Mouse (Mus musculus) heart, embryonic 12.5 days (tissue): ENCODE data around the gene Slco3a1. TPM values are rescaled to one million over a fixed set of nuclear protein-coding genes. Genes with fewer than 3 reads are reported as not detected.
A peak's percentile ranks its signal among the peaks of the same experiment; 100 is the strongest.

Experiments
- ATAC-seq: fragments of 200-750 bp; cut with Nextera tagmentation; 2 replicates; pipeline ENCODE4 v1.8.0; 2017; ENCODE audit warnings: moderate TSS enrichment, moderate library complexity; ENCODE audit not compliant: insufficient number of reproducible peaks, low FRiP score
- H3K27ac ChIP-seq: fragments of 300-500 bp; sonication (generic); 2 replicates; pipeline ENCODE4 v1.5.1; 2016; ENCODE audit warnings: mild to moderate bottlenecking, moderate library complexity; ENCODE audit not compliant: poor library complexity, severe bottlenecking
- H3K27me3 ChIP-seq: fragments of 300-500 bp; sonication (generic); replicated peaks from 2 replicates; pipeline ENCODE4 v1.6.1; 2016; ENCODE audit warnings: mild to moderate bottlenecking, moderate library complexity
- H3K36me3 ChIP-seq: fragments of 300-500 bp; sonication (generic); 2 replicates; pipeline ENCODE4 v1.6.1; 2016; ENCODE audit warnings: mild to moderate bottlenecking, moderate library complexity
- H3K4me1 ChIP-seq: fragments of 300-500 bp; sonication (generic); replicated peaks from 2 replicates; pipeline ENCODE4 v1.6.1; 2016; ENCODE audit warnings: mild to moderate bottlenecking
- H3K4me2 ChIP-seq: fragments of 300-500 bp; sonication (generic); 2 replicates; pipeline ENCODE4 v1.6.1; 2016; ENCODE audit warnings: mild to moderate bottlenecking, moderate library complexity
- H3K4me3 ChIP-seq: fragments of 300-500 bp; sonication (generic); 2 replicates; pipeline ENCODE4 v1.5.1; 2016; ENCODE audit warnings: mild to moderate bottlenecking
- H3K9ac ChIP-seq: fragments of 300-500 bp; sonication (generic); 2 replicates; pipeline ENCODE4 v1.6.1; 2016; ENCODE audit warnings: mild to moderate bottlenecking, moderate library complexity
- H3K9me3 ChIP-seq: fragments of 300-500 bp; sonication (generic); replicated peaks from 2 replicates; pipeline ENCODE4 v1.6.1; 2016; ENCODE audit warnings: mild to moderate bottlenecking, moderate library complexity
- WGBS: fragments of 180-500 bp; shearing (Covaris S2); methylation state at CpG from one replicate; pipeline ENCODE4 v1.1.7; 2016; 5-methylcytosine and 5-hydroxymethylcytosine counted together
- polyA plus RNA-seq: library from polyadenylated mRNA; unstranded; fragments of >200 nt; fragmentation: Nextera tagmentation; extraction: Ambion mirVana; gene quantifications from 2 replicates; pipeline ENCODE4 v1.2.1, GENCODE M21; 2016

The Slco3a1 gene
- polyA plus RNA-seq, 1 experiment from 2014 or later = 29.8 TPM

DNA sequence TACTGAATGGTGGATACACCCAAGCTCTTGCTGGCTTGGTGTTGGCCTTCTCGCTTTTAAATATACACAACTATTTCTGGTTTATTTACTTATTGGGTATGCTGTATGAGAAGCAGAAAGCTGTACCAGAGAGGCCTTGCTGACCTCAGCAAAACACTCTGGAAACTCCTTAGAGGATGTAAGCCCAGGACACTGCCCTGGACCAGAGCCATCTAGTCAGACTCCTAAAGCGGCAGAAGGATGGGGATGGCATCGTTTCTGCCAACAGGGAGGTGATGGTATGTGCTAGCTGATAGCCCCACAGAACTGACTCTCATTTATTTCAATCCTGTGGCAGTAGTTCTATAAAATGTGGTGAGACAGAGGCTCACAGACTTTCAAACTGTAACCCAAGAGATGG lies 125.3 kb downstream of the Slco3a1 start:
- no peak for ATAC-seq
- Histone ChIP-seq H3K27ac (no peak overlapping the region), H3K27me3 (no peaks in the 10 kb centered on the region), H3K9ac (no peak overlapping the region), H3K9me3 (no peaks in the 10 kb centered on the region), H3K4me1 (peaks cover 44% of the 10 kb centered on the region), H3K36me3 (no peaks in the 10 kb centered on the region), H3K4me3 (no peak overlapping the region), H3K4me2 (no peak overlapping the region)
- WGBS = 71% methylated on average over 3 of the region's 3 CpGs

- Histone ChIP-seq H3K27me3 (no peaks in the 10 kb centered on the region), H3K9ac (no peak overlapping the region), H3K4me3 (no peak overlapping the region), H3K4me2 (no peak overlapping the region), H3K4me1 (peaks cover 52% of the 10 kb centered on the region), H3K36me3 (no peaks in the 10 kb centered on the region), H3K27ac (no peak overlapping the region), H3K9me3 (no peaks in the 10 kb centered on the region)
- ATAC-seq = peak; percentile 67; the same call in 1 of the 2 replicates
- 5% methylated on average over 1 of the region's 1 CpGs for WGBS
Measured at GRCm38 (mm10) chr7:74427135-74427534, 127.4 kb downstream of the Slco3a1 start.

DNA sequence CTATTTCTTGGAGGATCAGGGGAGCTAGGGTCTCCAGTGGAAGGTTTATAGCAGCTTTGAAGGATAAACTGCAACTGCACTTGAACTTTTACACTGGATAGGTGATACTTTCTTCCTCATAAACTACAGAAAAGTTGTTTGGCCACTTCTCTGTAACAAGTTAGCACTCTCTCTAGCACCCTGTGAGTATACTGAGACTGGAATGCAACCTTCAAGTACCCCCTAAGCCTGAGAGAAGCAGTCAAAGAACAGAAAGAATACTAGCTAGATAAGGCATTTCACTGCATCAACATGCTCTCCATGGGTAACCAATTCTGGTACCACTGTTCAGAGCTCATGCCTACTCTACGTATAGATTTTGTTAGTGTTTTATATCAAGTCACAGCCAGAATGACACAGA lies 128.6 kb downstream of the Slco3a1 start:
- Histone ChIP-seq H3K9me3 (no peaks in the 10 kb centered on the region), H3K36me3 (no peaks in the 10 kb centered on the region), H3K27me3 (no peaks in the 10 kb centered on the region), H3K4me3 (no peak overlapping the region), H3K27ac (peak overlapping the region; percentile 35; the same call in 1 of the 2 replicates), H3K4me2 (no peak overlapping the region), H3K9ac (no peak overlapping the region), H3K4me1 (peaks cover 63% of the 10 kb centered on the region)
- 50% methylated on average over 1 of the region's 1 CpGs for WGBS
- ATAC-seq = no peak

GRCm38 (mm10) chr7:74423928-74424850 lies 130.4 kb downstream of the Slco3a1 start:
- Histone ChIP-seq H3K27me3 (no peaks in the 10 kb centered on the region), H3K4me2 (no peak overlapping the region), H3K27ac (no peak overlapping the region), H3K36me3 (no peaks in the 10 kb centered on the region), H3K4me3 (no peak overlapping the region), H3K9ac (no peak overlapping the region), H3K4me1 (peaks cover 67% of the 10 kb centered on the region), H3K9me3 (no peaks in the 10 kb centered on the region)
- WGBS = 74% methylated on average over 9 of the region's 9 CpGs
- no peak for ATAC-seq

DNA sequence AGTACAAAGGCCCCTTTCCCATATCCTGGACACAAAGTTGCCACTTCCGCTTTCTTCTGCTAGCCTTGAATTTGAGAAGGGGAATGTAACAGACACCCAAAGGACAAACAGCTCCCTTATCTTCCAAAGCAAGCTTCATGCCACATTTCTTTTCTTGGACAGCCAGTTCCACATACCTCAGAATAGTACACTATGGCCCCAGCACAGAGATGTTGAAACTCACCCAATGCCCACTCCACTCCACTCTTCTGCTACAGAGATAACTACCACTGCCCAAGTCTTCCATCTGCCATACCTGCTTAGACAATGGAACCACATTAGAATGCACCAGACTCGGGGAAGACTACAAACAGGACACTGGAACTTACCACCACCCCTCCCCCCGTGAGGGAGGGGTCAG lies 131.3 kb downstream of the Slco3a1 start:
- Histone ChIP-seq H3K4me3 (no peak overlapping the region), H3K36me3 (no peaks in the 10 kb centered on the region), H3K9ac (no peak overlapping the region), H3K9me3 (no peaks in the 10 kb centered on the region), H3K27ac (no peak overlapping the region), H3K4me1 (peaks cover 67% of the 10 kb centered on the region), H3K27me3 (no peaks in the 10 kb centered on the region), H3K4me2 (no peak overlapping the region)
- 66% methylated on average over 3 of the region's 3 CpGs for WGBS
- no peak for ATAC-seq

GRCm38 (mm10) chr7:74422731-74423130 lies 131.8 kb downstream of the Slco3a1 start:
- peak overlapping the region; percentile 84 for H3K27ac ChIP-seq

DNA sequence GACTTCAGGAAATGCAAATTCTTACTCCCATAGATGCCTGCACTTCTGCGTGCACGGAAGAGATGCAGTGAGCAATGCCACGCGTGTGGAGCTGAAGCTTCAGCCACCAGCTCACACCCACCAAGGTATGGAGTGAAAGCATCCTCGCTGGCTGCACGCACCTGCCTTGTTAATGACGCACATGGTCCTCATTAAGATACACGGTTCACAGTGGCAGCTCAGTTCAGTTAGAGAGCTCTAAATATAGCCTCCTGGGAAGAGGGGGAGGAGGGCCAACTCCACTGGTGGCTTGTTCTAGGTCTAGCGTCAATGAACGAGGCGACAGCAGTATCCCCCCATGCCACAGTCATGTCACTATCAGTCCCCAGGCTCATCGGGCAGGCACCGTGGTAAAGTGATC lies 132.6 kb downstream of the Slco3a1 start:
- peaks cover 58% of the 10 kb centered on the region for H3K4me1 ChIP-seq
- H3K4me3 ChIP-seq = no peak overlapping the region
- H3K27ac ChIP-seq = peak overlapping the region; percentile 84
- ATAC-seq = peak; percentile 62; the same call in 1 of the 2 replicates
- WGBS = 40% methylated on average over 13 of the region's 13 CpGs
- peak overlapping the region; percentile 57 for H3K4me2 ChIP-seq
- H3K36me3 ChIP-seq = no peaks in the 10 kb centered on the region
- H3K9ac ChIP-seq = no peak overlapping the region
- no peaks in the 10 kb centered on the region for H3K27me3 ChIP-seq
- H3K9me3 ChIP-seq = no peaks in the 10 kb centered on the region

More at GRCm38 (mm10) chr7:74422731-74423130, 131.8 kb downstream of the Slco3a1 start:
- ATAC-seq = no peak
- Histone ChIP-seq H3K36me3 (no peaks in the 10 kb centered on the region), H3K9me3 (no peaks in the 10 kb centered on the region), H3K9ac (no peak overlapping the region), H3K4me2 (peak overlapping the region; percentile 57; the same call in 1 of the 2 replicates), H3K4me3 (no peak overlapping the region), H3K4me1 (peaks cover 65% of the 10 kb centered on the region), H3K27me3 (no peaks in the 10 kb centered on the region)
- WGBS = 74% methylated on average over 2 of the region's 2 CpGs

GRCm38 (mm10) chr7:74421591-74421990 lies 133.0 kb downstream of the Slco3a1 start:
- WGBS = 53% methylated on average over 2 of the region's 2 CpGs
- H3K4me1 ChIP-seq = peaks cover 54% of the 10 kb centered on the region

GRCm38 (mm10) chr7:74419706-74420105 lies 134.9 kb downstream of the Slco3a1 start:
- ATAC-seq = no peak
- no peaks in the 10 kb centered on the region for H3K36me3 ChIP-seq
- no peaks in the 10 kb centered on the region for H3K27me3 ChIP-seq
- no peaks in the 10 kb centered on the region for H3K9me3 ChIP-seq
- H3K4me1 ChIP-seq = peaks cover 39% of the 10 kb centered on the region
- H3K4me3 ChIP-seq = no peak overlapping the region
- H3K4me2 ChIP-seq = no peak overlapping the region
- H3K27ac ChIP-seq = no peak overlapping the region
- H3K9ac ChIP-seq = no peak overlapping the region
- 78% methylated on average over 4 of the region's 4 CpGs for WGBS

More at GRCm38 (mm10) chr7:74421591-74421990, 133.0 kb downstream of the Slco3a1 start:
- Histone ChIP-seq H3K27me3 (no peaks in the 10 kb centered on the region), H3K9ac (no peak overlapping the region), H3K27ac (peak overlapping the region; percentile 84), H3K9me3 (no peaks in the 10 kb centered on the region), H3K4me2 (peak overlapping the region; percentile 57), H3K4me3 (no peak overlapping the region), H3K36me3 (no peaks in the 10 kb centered on the region)
- no peak for ATAC-seq

GRCm38 (mm10) chr7:74417009-74417408 lies 137.6 kb downstream of the Slco3a1 start:
- no peaks in the 10 kb centered on the region for H3K36me3 ChIP-seq
- H3K4me3 ChIP-seq = no peak overlapping the region
- no peak for ATAC-seq
- no peak overlapping the region for H3K4me2 ChIP-seq
- no peaks in the 10 kb centered on the region for H3K27me3 ChIP-seq
- H3K9me3 ChIP-seq = 0 out of 2 replicates have a peak, but pooled peaks cover 4% of the 10 kb centered on the region
- no peak overlapping the region for H3K27ac ChIP-seq
- H3K4me1 ChIP-seq = peaks cover 28% of the 10 kb centered on the region
- WGBS = 81% methylated on average over 6 of the region's 6 CpGs
- H3K9ac ChIP-seq = no peak overlapping the region

GRCm38 (mm10) chr7:74415241-74415640 lies 139.3 kb downstream of the Slco3a1 start:
- Histone ChIP-seq H3K27me3 (no peaks in the 10 kb centered on the region), H3K4me2 (no peak overlapping the region), H3K4me1 (peaks cover 13% of the 10 kb centered on the region), H3K9me3 (0 out of 2 replicates have a peak, but pooled peaks cover 5% of the 10 kb centered on the region), H3K9ac (no peak overlapping the region), H3K36me3 (no peaks in the 10 kb centered on the region), H3K4me3 (no peak overlapping the region), H3K27ac (no peak overlapping the region)
- ATAC-seq = no peak
- WGBS = 90% methylated on average over 6 of the region's 6 CpGs
